Mouse (Mus musculus) hindbrain, embryonic 10.5 days (tissue): ENCODE data around the gene Naxd. TPM values are rescaled to one million over a fixed set of nuclear protein-coding genes. Genes with fewer than 3 reads are reported as not detected.
"Not testable (repeated sequence)": the region's sequence is repeated elsewhere in the genome, so short reads cannot be mapped to it uniquely, and the experiment has no call there.

ENCODE experiments used
- DNase-seq: peaks from one replicate; pipeline ENCODE4 v3.0.0-alpha.2; 2017; ENCODE audit warnings: low spot score
- H3K27ac ChIP-seq: fragments of 300-500 bp; sonication (generic); 2 replicates; pipeline ENCODE4 v1.5.1; 2016; ENCODE audit warnings: mild to moderate bottlenecking, moderate library complexity
- H3K27me3 ChIP-seq: fragments of 300-500 bp; sonication (generic); 2 replicates; pipeline ENCODE4 v1.6.1; 2016; ENCODE audit warnings: mild to moderate bottlenecking; ENCODE audit not compliant: poor library complexity, insufficient read depth, severe bottlenecking
- H3K36me3 ChIP-seq: fragments of 300-500 bp; sonication (generic); 2 replicates; pipeline ENCODE4 v1.6.1; 2016; ENCODE audit warnings: mild to moderate bottlenecking, moderate library complexity
- H3K4me1 ChIP-seq: fragments of 300-500 bp; sonication (generic); replicated peaks from 2 replicates; pipeline ENCODE4 v1.6.1; 2016; ENCODE audit warnings: mild to moderate bottlenecking
- H3K4me3 ChIP-seq: fragments of 300-500 bp; sonication (generic); 2 replicates; pipeline ENCODE4 v1.5.1; 2016; ENCODE audit warnings: mild to moderate bottlenecking, moderate library complexity
- H3K9me3 ChIP-seq: fragments of 300-500 bp; sonication (generic); 2 replicates; pipeline ENCODE4 v1.6.1; 2016; ENCODE audit warnings: mild to moderate bottlenecking, moderate library complexity
- WGBS: fragments of 180-500 bp; shearing (Covaris S2); methylation state at CpG from one replicate; pipeline ENCODE4 v1.1.7; 2016; 5-methylcytosine and 5-hydroxymethylcytosine counted together
- polyA plus RNA-seq: library from polyadenylated mRNA; unstranded; fragments of >200 nt; fragmentation: Nextera tagmentation; extraction: Ambion mirVana; gene quantifications from 2 replicates; pipeline ENCODE4 v1.2.1, GENCODE M21; 2016

Naxd gene
- polyA plus RNA-seq, 1 experiment from 2014 or later = 127 TPM

GRCm38 (mm10) chr8:11476338-11477177, 20.7 kb upstream of the Naxd start:
- Histone ChIP-seq H3K9me3 (no peaks in the 10 kb centered on the region), H3K36me3 (no peaks in the 10 kb centered on the region), H3K4me1 (peaks cover 65% of the 10 kb centered on the region), H3K27me3 (peaks cover 98% of the 10 kb centered on the region), H3K27ac (peak overlapping the region; percentile 16; the same call in 1 of the 2 replicates), H3K4me3 (peak overlapping the region; percentile 39)
- WGBS = 3% methylated on average over 24 of the region's 24 CpGs
- peak; percentile 52 for DNase-seq

GRCm38 (mm10) chr8:11477178-11477553, 20.1 kb upstream of the Naxd start:
- Histone ChIP-seq H3K27me3 (peaks cover 98% of the 10 kb centered on the region), H3K4me3 (peak overlapping the region; percentile 39), H3K36me3 (no peaks in the 10 kb centered on the region), H3K9me3 (no peaks in the 10 kb centered on the region), H3K27ac (no peak overlapping the region), H3K4me1 (peaks cover 69% of the 10 kb centered on the region)
- DNase-seq = no peak
- 3% methylated on average over 9 of the region's 9 CpGs for WGBS

GRCm38 (mm10) chr8:11477811-11478761, 19.2 kb upstream of the Naxd start, which contains the start of gene Rab20:
Gene Rab20, minus strand, starts transcription at chr8:11478710.
- Histone ChIP-seq H3K36me3 (no peaks in the 10 kb centered on the region), H3K4me3 (peak within 1 kb of the TSS; percentile 58), H3K4me1 (peaks cover 61% of the 10 kb centered on the region), H3K27ac (no peak within 1 kb of the TSS), H3K27me3 (peaks cover 94% of the 10 kb centered on the region), H3K9me3 (no peaks in the 10 kb centered on the region)
- under 1% methylated on average over 69 of the region's 69 CpGs for WGBS
- peak; percentile 76 for DNase-seq

GRCm38 (mm10) chr8:11478807-11479527, 18.3 kb upstream of the Naxd start:
- Histone ChIP-seq H3K4me1 (peaks cover 55% of the 10 kb centered on the region), H3K36me3 (no peaks in the 10 kb centered on the region), H3K4me3 (peak overlapping the region; percentile 58), H3K9me3 (no peaks in the 10 kb centered on the region), H3K27ac (no peak overlapping the region), H3K27me3 (peaks cover 94% of the 10 kb centered on the region)
- WGBS = 2% methylated on average over 23 of the region's 23 CpGs
- DNase-seq = peak; percentile 35

- 4% methylated on average over 14 of the region's 14 CpGs for WGBS
- Histone ChIP-seq H3K9me3 (no peaks in the 10 kb centered on the region), H3K27ac (no peak overlapping the region), H3K27me3 (peaks cover 88% of the 10 kb centered on the region), H3K4me3 (peak overlapping the region; percentile 58; the same call in 1 of the 2 replicates), H3K4me1 (peaks cover 55% of the 10 kb centered on the region), H3K36me3 (no peaks in the 10 kb centered on the region)
- peak; percentile 20 for DNase-seq
These were observed 17.7 kb upstream of the Naxd start for GRCm38 (mm10) chr8:11479591-11479990.

- H3K4me3 ChIP-seq = no peak overlapping the region
- DNase-seq = no peak
- no peak overlapping the region for H3K27ac ChIP-seq
- H3K27me3 ChIP-seq = peaks cover 71% of the 10 kb centered on the region
- 53% methylated on average over 3 of the region's 3 CpGs for WGBS
- no peaks in the 10 kb centered on the region for H3K9me3 ChIP-seq
- peaks cover 37% of the 10 kb centered on the region for H3K4me1 ChIP-seq
- no peaks in the 10 kb centered on the region for H3K36me3 ChIP-seq
These were observed 15.4 kb upstream of the Naxd start for GRCm38 (mm10) chr8:11481876-11482275.

GRCm38 (mm10) chr8:11482537-11482936, 14.8 kb upstream of the Naxd start:
- Histone ChIP-seq H3K27me3 (peaks cover 67% of the 10 kb centered on the region), H3K36me3 (no peaks in the 10 kb centered on the region), H3K27ac (no peak overlapping the region), H3K4me3 (no peak overlapping the region), H3K4me1 (peaks cover 32% of the 10 kb centered on the region), H3K9me3 (no peaks in the 10 kb centered on the region)
- no peak for DNase-seq
- 70% methylated on average over 3 of the region's 3 CpGs for WGBS

- Histone ChIP-seq H3K9me3 (no peaks in the 10 kb centered on the region), H3K4me3 (no peak overlapping the region), H3K4me1 (peaks cover 6% of the 10 kb centered on the region), H3K36me3 (no peaks in the 10 kb centered on the region), H3K27me3 (peaks cover 49% of the 10 kb centered on the region), H3K27ac (no peak overlapping the region)
- WGBS = 31% methylated on average over 7 of the region's 7 CpGs
- DNase-seq = peak; percentile 75
These were observed 11.2 kb upstream of the Naxd start for GRCm38 (mm10) chr8:11486142-11486541.

GRCm38 (mm10) chr8:11487229-11487628, 10.1 kb upstream of the Naxd start:
- 81% methylated on average over 4 of the region's 4 CpGs for WGBS
- peaks cover 44% of the 10 kb centered on the region for H3K27me3 ChIP-seq
- no peak overlapping the region for H3K27ac ChIP-seq
- no peaks in the 10 kb centered on the region for H3K9me3 ChIP-seq
- H3K36me3 ChIP-seq = no peaks in the 10 kb centered on the region
- no peak for DNase-seq
- H3K4me3 ChIP-seq = no peak overlapping the region
- H3K4me1 ChIP-seq = no peaks in the 10 kb centered on the region

- H3K27me3 ChIP-seq = peaks cover 22% of the 10 kb centered on the region
- H3K4me1 ChIP-seq, H3K27ac ChIP-seq, H3K36me3 ChIP-seq, H3K4me3 ChIP-seq, DNase-seq, H3K9me3 ChIP-seq: not testable (repeated sequence)
- 88% methylated on average over 2 of the region's 2 CpGs for WGBS
These were observed 5.0 kb upstream of the Naxd start for GRCm38 (mm10) chr8:11492340-11492739.

GRCm38 (mm10) chr8:11498281-11498680, 975 bp downstream of the Naxd start:
- 77% methylated on average over 12 of the region's 12 CpGs for WGBS
- Histone ChIP-seq H3K4me1 (peaks cover 24% of the 10 kb centered on the region), H3K36me3 (peaks cover 28% of the 10 kb centered on the region), H3K27ac (no peak overlapping the region), H3K4me3 (peak overlapping the region; percentile 98), H3K27me3 (no peaks in the 10 kb centered on the region), H3K9me3 (no peaks in the 10 kb centered on the region)
- no peak for DNase-seq

- 0 out of 2 replicates have a peak overlapping the region, but pooled peaks have one; percentile 98 for H3K4me3 ChIP-seq
- H3K36me3 ChIP-seq = peaks cover 34% of the 10 kb centered on the region
- no peaks in the 10 kb centered on the region for H3K27me3 ChIP-seq
- peaks cover 24% of the 10 kb centered on the region for H3K4me1 ChIP-seq
- no peaks in the 10 kb centered on the region for H3K9me3 ChIP-seq
- H3K27ac ChIP-seq = no peak overlapping the region
- WGBS = 88% methylated on average over 4 of the region's 4 CpGs
- no peak for DNase-seq
These were observed 1.6 kb downstream of the Naxd start for GRCm38 (mm10) chr8:11498786-11499485.
